Mouse (Mus musculus) limb, embryonic 15.5 days (tissue): ENCODE results near the gene Stk10. TPM values are rescaled to one million over a fixed set of nuclear protein-coding genes. Genes with fewer than 3 reads are reported as not detected.

Source experiments
- ATAC-seq: fragments of 200-750 bp; cut with Nextera tagmentation; 2 replicates; pipeline ENCODE4 v1.8.0; 2017; ENCODE audit warnings: low read depth, moderate TSS enrichment; ENCODE audit not compliant: insufficient number of reproducible peaks, low FRiP score, low TSS enrichment
- H3K27ac ChIP-seq: fragments of 300-500 bp; sonication (generic); 2 replicates; pipeline ENCODE4 v1.5.1; 2015; ENCODE audit warnings: moderate library complexity, mild to moderate bottlenecking, inconsistent platforms
- H3K27me3 ChIP-seq: fragments of 300-500 bp; sonication (generic); 2 replicates; pipeline ENCODE4 v1.6.1; 2015; ENCODE audit warnings: inconsistent platforms
- H3K36me3 ChIP-seq: fragments of 300-500 bp; sonication (generic); 2 replicates; pipeline ENCODE4 v1.6.1; 2015; ENCODE audit warnings: inconsistent platforms
- H3K4me1 ChIP-seq: fragments of 300-500 bp; sonication (generic); 2 replicates; pipeline ENCODE4 v1.6.1; 2015; ENCODE audit warnings: inconsistent platforms
- H3K4me2 ChIP-seq: fragments of 300-500 bp; sonication (generic); 2 replicates; pipeline ENCODE4 v1.6.1; 2015; ENCODE audit warnings: mild to moderate bottlenecking, inconsistent platforms
- H3K4me3 ChIP-seq: fragments of 300-500 bp; sonication (generic); 2 replicates; pipeline ENCODE4 v1.5.1; 2015; ENCODE audit warnings: mild to moderate bottlenecking, inconsistent platforms
- H3K9ac ChIP-seq: fragments of 300-500 bp; sonication (generic); 2 replicates; pipeline ENCODE4 v1.6.1; 2015; ENCODE audit warnings: inconsistent platforms
- H3K9me3 ChIP-seq: fragments of 300-500 bp; sonication (generic); 2 replicates; pipeline ENCODE4 v1.6.1; 2016; ENCODE audit warnings: inconsistent platforms
- WGBS: fragments of 180-500 bp; shearing (Covaris S2); methylation state at CpG from one replicate; pipeline ENCODE4 v1.1.7; 2015; 5-methylcytosine and 5-hydroxymethylcytosine counted together
- polyA plus RNA-seq: library from polyadenylated mRNA; unstranded; fragments of >200 nt; fragmentation: Nextera tagmentation; extraction: Ambion mirVana; gene quantifications from 2 replicates; pipeline ENCODE4 v1.2.1, GENCODE M21; 2015

Gene Stk10
- polyA plus RNA-seq: 3.5 and 4.1 TPM in 2 replicates

- H3K4me1 ChIP-seq: peaks cover 29% of the 10 kb centered on the region
- peak within 1 kb of the TSS; percentile 60 for H3K9ac ChIP-seq
- WGBS: under 1% methylated on average over 55 of the region's 82 CpGs
- H3K36me3 ChIP-seq: 0 out of 2 replicates have a peak, but pooled peaks cover 7% of the 10 kb centered on the region
- peak within 1 kb of the TSS; percentile 88 for H3K4me2 ChIP-seq
- ATAC-seq: peak; percentile 93
- H3K9me3 ChIP-seq: no peaks in the 10 kb centered on the region
- peak within 1 kb of the TSS; percentile 66 for H3K4me3 ChIP-seq
- no peaks in the 10 kb centered on the region for H3K27me3 ChIP-seq
- peak within 1 kb of the TSS; percentile 51; the same call in 1 of the 2 replicates for H3K27ac ChIP-seq
Observed at GRCm38 (mm10) chr11:32532765-32533481, at the start of gene Stk10. Gene Stk10, plus strand, starts transcription at chr11:32533305.

GRCm38 (mm10) chr11:32485290-32485689 lies 47.8 kb upstream of the Stk10 start:
- ATAC-seq: no peak
- H3K4me1 ChIP-seq: peaks cover 12% of the 10 kb centered on the region; the same call in 1 of the 2 replicates
- H3K4me3 ChIP-seq: no peak overlapping the region
- 0 out of 2 replicates have a peak, but pooled peaks cover 2% of the 10 kb centered on the region for H3K36me3 ChIP-seq
- no peaks in the 10 kb centered on the region for H3K9me3 ChIP-seq
- no peak overlapping the region for H3K4me2 ChIP-seq
- no peak overlapping the region for H3K9ac ChIP-seq
- H3K27ac ChIP-seq: no peak overlapping the region
- 68% methylated on average over 3 of the region's 3 CpGs for WGBS
- H3K27me3 ChIP-seq: no peaks in the 10 kb centered on the region

GRCm38 (mm10) chr11:32486621-32487020 lies 46.5 kb upstream of the Stk10 start:
- Histone ChIP-seq H3K9ac (no peak overlapping the region), H3K4me2 (no peak overlapping the region), H3K27me3 (no peaks in the 10 kb centered on the region), H3K36me3 (0 out of 2 replicates have a peak, but pooled peaks cover 2% of the 10 kb centered on the region), H3K4me1 (peaks cover 12% of the 10 kb centered on the region; the same call in 1 of the 2 replicates), H3K27ac (no peak overlapping the region), H3K9me3 (no peaks in the 10 kb centered on the region), H3K4me3 (no peak overlapping the region)
- 32% methylated on average over 3 of the region's 3 CpGs for WGBS
- no peak for ATAC-seq

GRCm38 (mm10) chr11:32487501-32487900 lies 45.6 kb upstream of the Stk10 start:
- 92% methylated on average over 3 of the region's 3 CpGs for WGBS
- Histone ChIP-seq H3K27ac (0 out of 2 replicates have a peak overlapping the region, but pooled peaks have one; percentile 17), H3K9ac (no peak overlapping the region), H3K4me3 (no peak overlapping the region), H3K9me3 (no peaks in the 10 kb centered on the region), H3K36me3 (0 out of 2 replicates have a peak, but pooled peaks cover 2% of the 10 kb centered on the region), H3K4me1 (peaks cover 12% of the 10 kb centered on the region; the same call in 1 of the 2 replicates), H3K4me2 (no peak overlapping the region), H3K27me3 (no peaks in the 10 kb centered on the region)
- no peak for ATAC-seq

- peak overlapping the region; percentile 29; the same call in 1 of the 2 replicates for H3K27ac ChIP-seq
- no peak overlapping the region for H3K9ac ChIP-seq
- H3K36me3 ChIP-seq: 0 out of 2 replicates have a peak, but pooled peaks cover 2% of the 10 kb centered on the region
- ATAC-seq: no peak
- no peaks in the 10 kb centered on the region for H3K9me3 ChIP-seq
- H3K4me1 ChIP-seq: peaks cover 12% of the 10 kb centered on the region; the same call in 1 of the 2 replicates
- no peak overlapping the region for H3K4me3 ChIP-seq
- no peaks in the 10 kb centered on the region for H3K27me3 ChIP-seq
- no peak overlapping the region for H3K4me2 ChIP-seq
Observed at GRCm38 (mm10) chr11:32488344-32488743, 44.8 kb upstream of the Stk10 start.

DNA sequence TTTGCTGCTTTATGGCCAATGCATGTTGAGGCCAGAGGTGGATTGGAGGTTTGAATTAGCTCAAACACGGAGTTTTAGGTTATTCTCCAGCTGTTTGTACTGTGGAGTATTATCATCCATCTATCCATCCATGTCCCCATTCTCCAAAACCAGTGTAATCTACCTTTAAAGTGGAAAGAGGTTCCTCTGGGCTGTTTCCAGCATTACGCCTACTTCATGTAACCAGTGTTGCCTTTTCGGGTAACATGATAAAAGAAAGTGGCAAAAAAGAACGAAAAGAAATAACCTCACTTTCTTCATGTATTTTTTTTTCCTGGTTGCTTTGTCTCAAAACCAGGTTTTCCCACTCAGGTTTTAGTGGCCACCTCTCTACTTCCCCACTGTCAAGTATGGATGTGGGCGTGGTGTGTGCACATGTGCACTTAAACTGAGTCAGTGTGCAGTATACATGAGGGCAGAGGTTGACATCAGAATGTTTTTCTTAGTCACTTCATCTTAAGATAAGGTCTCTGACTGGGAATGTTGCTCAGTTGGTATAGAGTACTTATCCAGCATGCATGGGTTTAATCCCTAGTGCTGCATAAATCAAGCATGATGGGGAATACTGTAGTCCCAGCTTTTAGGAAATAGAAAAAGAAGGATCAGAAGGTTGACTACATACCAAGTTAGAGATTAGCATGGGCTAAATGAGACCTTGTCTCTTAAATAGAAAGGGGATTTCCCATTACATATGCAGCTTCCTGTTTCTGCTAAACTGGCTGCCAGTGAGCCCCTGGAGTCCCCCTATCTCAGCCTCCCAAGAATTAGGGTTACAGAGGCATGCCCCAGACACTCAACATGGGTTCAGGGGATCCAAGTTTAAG lies 44.1 kb upstream of the Stk10 start:
- WGBS: 75% methylated on average over 5 of the region's 5 CpGs
- peak overlapping the region; percentile 23; the same call in 1 of the 2 replicates for H3K27ac ChIP-seq
- H3K4me3 ChIP-seq: no peak overlapping the region
- no peak overlapping the region for H3K9ac ChIP-seq
- peaks cover 12% of the 10 kb centered on the region; the same call in 1 of the 2 replicates for H3K4me1 ChIP-seq
- H3K9me3 ChIP-seq: no peaks in the 10 kb centered on the region
- no peaks in the 10 kb centered on the region for H3K27me3 ChIP-seq
- H3K4me2 ChIP-seq: no peak overlapping the region
- 0 out of 2 replicates have a peak, but pooled peaks cover 2% of the 10 kb centered on the region for H3K36me3 ChIP-seq
- no peak for ATAC-seq

GRCm38 (mm10) chr11:32491079-32491478 lies 42.0 kb upstream of the Stk10 start:
- no peak for ATAC-seq
- peaks cover 12% of the 10 kb centered on the region; the same call in 1 of the 2 replicates for H3K4me1 ChIP-seq
- no peak overlapping the region for H3K4me3 ChIP-seq
- H3K9me3 ChIP-seq: no peaks in the 10 kb centered on the region
- no peak overlapping the region for H3K27ac ChIP-seq
- WGBS: 93% methylated on average over 2 of the region's 2 CpGs
- no peaks in the 10 kb centered on the region for H3K27me3 ChIP-seq
- H3K4me2 ChIP-seq: no peak overlapping the region
- H3K36me3 ChIP-seq: 0 out of 2 replicates have a peak, but pooled peaks cover 2% of the 10 kb centered on the region
- no peak overlapping the region for H3K9ac ChIP-seq

GRCm38 (mm10) chr11:32493312-32493711 lies 39.8 kb upstream of the Stk10 start:
- Histone ChIP-seq H3K9me3 (no peaks in the 10 kb centered on the region), H3K9ac (no peak overlapping the region), H3K36me3 (no peaks in the 10 kb centered on the region), H3K4me2 (no peak overlapping the region), H3K4me3 (no peak overlapping the region), H3K4me1 (peaks cover 10% of the 10 kb centered on the region), H3K27me3 (no peaks in the 10 kb centered on the region), H3K27ac (no peak overlapping the region)
- ATAC-seq: no peak

DNA sequence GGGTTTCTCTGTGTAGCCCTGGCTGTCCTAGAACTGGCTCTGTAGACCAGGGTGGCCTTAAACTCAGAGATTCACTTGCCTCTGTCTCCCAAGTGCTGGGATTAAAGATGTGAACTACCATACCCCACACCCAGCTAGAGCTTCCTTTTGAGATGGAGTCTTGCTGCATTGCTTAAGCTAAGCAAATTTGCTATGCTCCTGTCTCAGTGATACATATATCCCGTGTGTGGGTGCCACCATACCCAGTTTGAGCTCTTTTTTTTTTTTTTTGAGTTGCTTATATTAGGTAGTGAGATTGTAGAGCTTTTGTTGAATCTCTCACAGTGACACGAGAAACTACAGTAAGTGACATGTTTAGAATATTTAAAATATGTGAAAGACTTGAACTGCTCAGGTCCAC lies 37.8 kb upstream of the Stk10 start:
- H3K4me3 ChIP-seq: no peak overlapping the region
- H3K4me2 ChIP-seq: no peak overlapping the region
- 81% methylated on average over 2 of the region's 2 CpGs for WGBS
- no peaks in the 10 kb centered on the region for H3K27me3 ChIP-seq
- H3K4me1 ChIP-seq: no peaks in the 10 kb centered on the region; the same call in 1 of the 2 replicates
- no peak overlapping the region for H3K27ac ChIP-seq
- ATAC-seq: no peak
- no peak overlapping the region for H3K9ac ChIP-seq
- H3K36me3 ChIP-seq: peaks cover 10% of the 10 kb centered on the region
- H3K9me3 ChIP-seq: no peaks in the 10 kb centered on the region

- H3K27me3 ChIP-seq: no peaks in the 10 kb centered on the region
- WGBS: 78% methylated on average over 7 of the region's 7 CpGs
- H3K4me1 ChIP-seq: no peaks in the 10 kb centered on the region; the same call in 1 of the 2 replicates
- H3K36me3 ChIP-seq: peaks cover 19% of the 10 kb centered on the region
- no peak overlapping the region for H3K4me2 ChIP-seq
- H3K9ac ChIP-seq: no peak overlapping the region
- ATAC-seq: no peak
- H3K9me3 ChIP-seq: no peaks in the 10 kb centered on the region
- H3K27ac ChIP-seq: 0 out of 2 replicates have a peak overlapping the region, but pooled peaks have one; percentile 8
- no peak overlapping the region for H3K4me3 ChIP-seq
Observed at GRCm38 (mm10) chr11:32498757-32499535, 34.2 kb upstream of the Stk10 start.

DNA sequence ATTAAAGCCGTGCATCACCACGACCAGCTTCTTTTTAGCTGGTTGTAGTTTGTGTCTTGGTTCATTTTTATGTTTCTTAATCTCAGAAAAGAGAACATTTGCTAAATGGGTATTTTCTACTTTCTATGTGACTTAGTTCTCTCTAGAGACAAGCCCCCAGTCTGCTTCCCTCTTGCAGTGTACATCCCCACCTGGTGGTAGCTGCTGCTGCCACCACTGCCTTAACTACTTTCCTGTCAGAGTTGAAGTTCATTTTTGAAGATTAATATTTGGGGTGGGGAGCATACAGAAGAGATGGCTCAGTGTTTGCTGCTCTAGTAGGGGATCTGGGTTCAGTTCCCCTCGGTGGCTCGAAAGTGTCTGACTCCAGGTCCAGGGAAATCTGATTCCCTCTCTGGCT lies 33.2 kb upstream of the Stk10 start:
- Histone ChIP-seq H3K27ac (no peak overlapping the region), H3K9ac (no peak overlapping the region), H3K4me2 (no peak overlapping the region), H3K36me3 (peaks cover 20% of the 10 kb centered on the region), H3K4me1 (no peaks in the 10 kb centered on the region; the same call in 1 of the 2 replicates), H3K9me3 (no peaks in the 10 kb centered on the region), H3K4me3 (no peak overlapping the region), H3K27me3 (no peaks in the 10 kb centered on the region)
- ATAC-seq: no peak
- WGBS: 91% methylated on average over 4 of the region's 4 CpGs
